Mouse (Mus musculus): ENCODE data around the gene Nyap2. TPM values are rescaled to one million over a fixed set of nuclear protein-coding genes. Genes with fewer than 3 reads are reported as not detected.
"Not testable (repeated sequence)": the region's sequence is repeated elsewhere in the genome, so short reads cannot be mapped to it uniquely, and the experiment has no call there.

The Nyap2 gene
- polyA plus RNA-seq, 1 experiment from 2014 or later: 45.7 TPM

DNA sequence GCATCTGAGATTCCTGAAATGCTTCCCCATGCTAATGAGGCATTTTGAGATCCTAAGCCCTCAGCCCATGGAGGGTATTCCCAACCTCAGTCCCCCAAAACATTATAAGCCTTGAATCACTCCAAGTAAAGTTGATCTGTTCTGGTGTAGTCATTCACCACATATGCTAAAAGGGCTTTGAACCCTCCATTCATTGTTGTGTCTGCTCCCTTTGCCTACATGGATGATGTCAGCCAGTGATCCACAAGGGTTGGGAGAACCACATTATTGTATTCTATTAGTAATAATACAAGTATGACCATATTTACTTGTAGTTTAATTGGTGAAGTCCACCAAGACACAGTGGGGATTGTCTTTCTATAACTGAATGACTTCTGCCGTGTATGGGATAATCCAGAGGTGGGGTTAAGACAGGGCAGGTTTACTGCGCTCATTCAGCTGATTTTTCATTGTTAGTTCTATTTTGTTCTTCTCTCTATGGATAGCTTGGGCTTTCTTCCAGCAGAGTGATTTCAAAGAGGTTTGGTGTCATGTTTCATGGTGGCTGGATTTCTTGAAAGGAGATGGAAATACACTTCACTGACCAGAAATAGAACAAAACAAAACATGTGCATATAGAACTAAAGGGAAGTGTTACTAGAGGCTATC lies 155.1 kb downstream of the Nyap2 start:
- no peak overlapping the region for H3K4me2 ChIP-seq (ENCODE audit: low read depth, low read length)
- no peak overlapping the region for H3K27ac ChIP-seq (ENCODE audit: low read depth, low read length)
- no peak for ATAC-seq (ENCODE audit: low read depth)
- no peak overlapping the region for H3K4me3 ChIP-seq (ENCODE audit: low read depth, low read length)
- H3K27me3 ChIP-seq (ENCODE audit: control insufficient read depth, insufficient read depth, low read length): no peaks in the 10 kb centered on the region
- no peaks in the 10 kb centered on the region for H3K4me1 ChIP-seq (ENCODE audit: control insufficient read depth, insufficient read depth, low read length)
- 19% methylated on average over 2 of the region's 2 CpGs for WGBS
- no peaks in the 10 kb centered on the region for H3K9me3 ChIP-seq (ENCODE audit: control insufficient read depth, low read length)
- H3K9ac ChIP-seq (replicated peaks; ENCODE audit: low read depth, low read length): no peak overlapping the region
- no peaks in the 10 kb centered on the region for H3K36me3 ChIP-seq (ENCODE audit: control insufficient read depth, insufficient read depth, low read length)

DNA sequence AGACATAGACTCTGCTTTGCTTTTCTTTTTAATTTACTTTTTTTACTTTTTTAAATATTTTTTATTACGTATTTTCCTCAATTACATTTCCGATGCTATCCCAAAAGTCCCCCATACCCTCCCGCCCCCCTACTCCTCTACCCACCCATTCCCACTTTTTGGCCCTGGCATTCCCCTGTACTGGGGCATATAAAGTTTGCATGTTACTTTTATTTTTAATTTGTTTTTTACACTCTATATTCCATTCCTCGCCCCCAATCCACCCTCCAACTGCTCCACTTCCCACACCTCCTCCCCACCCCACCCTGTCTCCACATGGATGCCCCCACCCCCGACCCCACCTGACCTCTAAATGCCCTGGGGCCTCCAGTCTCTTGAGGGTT lies 155.6 kb downstream of the Nyap2 start:
- ATAC-seq (ENCODE audit: low read depth); H3K36me3 ChIP-seq (ENCODE audit: control insufficient read depth, insufficient read depth, low read length): not testable (repeated sequence)
- 59% methylated on average over 5 of the region's 5 CpGs for WGBS

DNA sequence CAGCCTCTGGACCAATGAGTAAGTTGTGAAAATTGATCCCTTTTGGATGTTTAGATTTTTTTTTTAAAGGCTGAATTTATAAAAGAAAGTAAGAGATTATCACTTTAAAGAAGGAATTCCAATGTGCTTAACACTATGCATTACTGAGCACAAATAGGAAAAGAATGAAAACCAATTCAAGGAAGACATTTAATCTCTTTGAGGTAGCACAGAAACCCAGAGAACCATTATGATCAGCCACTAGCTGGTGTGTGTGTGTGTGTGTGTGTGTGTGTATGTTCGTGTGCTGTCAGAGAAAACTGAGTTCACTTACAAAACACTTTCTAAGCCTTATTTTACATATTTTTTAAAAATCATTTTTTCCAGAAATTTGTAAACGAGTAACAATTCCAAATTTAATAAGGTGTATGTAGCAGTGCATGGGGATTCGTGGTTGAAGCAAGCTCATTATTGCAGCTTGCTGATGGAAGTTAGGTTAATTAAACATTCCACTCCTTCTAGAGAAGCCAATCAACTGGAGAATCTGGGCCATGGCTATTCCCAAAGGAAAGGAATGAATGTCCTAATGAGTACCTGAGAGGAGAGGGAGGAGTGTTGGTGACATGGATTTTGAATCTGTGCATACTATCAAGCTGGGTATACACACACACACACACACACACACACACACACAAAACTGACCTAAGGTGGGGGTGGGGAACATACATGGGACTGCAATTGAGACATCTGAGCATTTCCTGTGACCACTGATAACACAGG lies 171.9 kb downstream of the Nyap2 start:
- ATAC-seq (ENCODE audit: low read depth): no peak
- H3K9ac ChIP-seq (replicated peaks; ENCODE audit: low read depth, low read length): no peak overlapping the region
- no peak overlapping the region for H3K27ac ChIP-seq (ENCODE audit: low read depth, low read length)
- no peaks in the 10 kb centered on the region for H3K4me1 ChIP-seq (ENCODE audit: control insufficient read depth, insufficient read depth, low read length)
- H3K4me2 ChIP-seq (ENCODE audit: low read depth, low read length): no peak overlapping the region
- WGBS: 64% methylated on average over 3 of the region's 3 CpGs
- no peak overlapping the region for H3K4me3 ChIP-seq (ENCODE audit: low read depth, low read length)
- H3K27me3 ChIP-seq (ENCODE audit: control insufficient read depth, insufficient read depth, low read length): no peaks in the 10 kb centered on the region
- no peaks in the 10 kb centered on the region for H3K36me3 ChIP-seq (ENCODE audit: control insufficient read depth, insufficient read depth, low read length)
- H3K9me3 ChIP-seq (ENCODE audit: control insufficient read depth, low read length): no peaks in the 10 kb centered on the region

More for the DNA sequence above, 155.6 kb downstream of the Nyap2 start:
- not testable (repeated sequence) for H3K4me2 ChIP-seq (ENCODE audit: low read depth, low read length); H3K9me3 ChIP-seq (ENCODE audit: control insufficient read depth, low read length); H3K4me3 ChIP-seq (ENCODE audit: low read depth, low read length); H3K27me3 ChIP-seq (ENCODE audit: control insufficient read depth, insufficient read depth, low read length); H3K27ac ChIP-seq (ENCODE audit: low read depth, low read length); H3K9ac ChIP-seq (replicated peaks; ENCODE audit: low read depth, low read length); H3K4me1 ChIP-seq (ENCODE audit: control insufficient read depth, insufficient read depth, low read length)

DNA sequence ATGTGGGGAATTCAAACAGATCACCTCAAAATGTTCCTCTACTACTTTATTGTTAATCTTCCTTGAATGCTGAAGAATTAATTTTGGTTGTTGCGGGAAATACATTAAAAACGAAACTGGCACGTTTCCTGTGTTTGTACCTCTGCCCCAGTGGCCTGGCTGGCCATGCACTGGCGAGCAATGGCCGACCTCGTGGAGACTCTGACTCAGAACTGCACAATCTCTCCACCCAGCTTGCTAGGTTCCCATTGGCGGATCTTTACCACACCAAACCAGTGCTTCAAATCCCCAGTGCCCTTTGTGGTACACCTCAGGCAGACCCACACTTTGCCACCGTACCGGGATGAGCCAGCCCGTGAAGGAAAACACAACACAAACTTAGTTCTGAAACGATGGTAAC lies 173.3 kb downstream of the Nyap2 start:
- Histone ChIP-seq H3K36me3 (ENCODE audit: control insufficient read depth, insufficient read depth, low read length) (no peaks in the 10 kb centered on the region), H3K9ac (replicated peaks; ENCODE audit: low read depth, low read length) (no peak overlapping the region), H3K4me2 (ENCODE audit: low read depth, low read length) (no peak overlapping the region), H3K9me3 (ENCODE audit: control insufficient read depth, low read length) (no peaks in the 10 kb centered on the region), H3K27me3 (ENCODE audit: control insufficient read depth, insufficient read depth, low read length) (no peaks in the 10 kb centered on the region), H3K4me3 (ENCODE audit: low read depth, low read length) (no peak overlapping the region), H3K4me1 (ENCODE audit: control insufficient read depth, insufficient read depth, low read length) (no peaks in the 10 kb centered on the region), H3K27ac (ENCODE audit: low read depth, low read length) (no peak overlapping the region)
- WGBS: 87% methylated on average over 11 of the region's 11 CpGs
- ATAC-seq (ENCODE audit: low read depth): no peak

- H3K27me3 ChIP-seq (ENCODE audit: control insufficient read depth, insufficient read depth, low read length): no peaks in the 10 kb centered on the region
- no peak overlapping the region for H3K27ac ChIP-seq (ENCODE audit: low read depth, low read length)
- H3K4me1 ChIP-seq (ENCODE audit: control insufficient read depth, insufficient read depth, low read length): 0 out of 2 replicates have a peak, but pooled peaks cover 2% of the 10 kb centered on the region
- H3K9ac ChIP-seq (replicated peaks; ENCODE audit: low read depth, low read length): no peak overlapping the region
- H3K9me3 ChIP-seq (ENCODE audit: control insufficient read depth, low read length): no peaks in the 10 kb centered on the region
- WGBS: 35% methylated on average over 3 of the region's 3 CpGs
- no peaks in the 10 kb centered on the region for H3K36me3 ChIP-seq (ENCODE audit: control insufficient read depth, insufficient read depth, low read length)
- H3K4me2 ChIP-seq (ENCODE audit: low read depth, low read length): no peak overlapping the region
- no peak for ATAC-seq (ENCODE audit: low read depth)
- H3K4me3 ChIP-seq (ENCODE audit: low read depth, low read length): no peak overlapping the region
Observed at GRCm38 (mm10) chr1:81266441-81266840, 189.7 kb downstream of the Nyap2 start.

DNA sequence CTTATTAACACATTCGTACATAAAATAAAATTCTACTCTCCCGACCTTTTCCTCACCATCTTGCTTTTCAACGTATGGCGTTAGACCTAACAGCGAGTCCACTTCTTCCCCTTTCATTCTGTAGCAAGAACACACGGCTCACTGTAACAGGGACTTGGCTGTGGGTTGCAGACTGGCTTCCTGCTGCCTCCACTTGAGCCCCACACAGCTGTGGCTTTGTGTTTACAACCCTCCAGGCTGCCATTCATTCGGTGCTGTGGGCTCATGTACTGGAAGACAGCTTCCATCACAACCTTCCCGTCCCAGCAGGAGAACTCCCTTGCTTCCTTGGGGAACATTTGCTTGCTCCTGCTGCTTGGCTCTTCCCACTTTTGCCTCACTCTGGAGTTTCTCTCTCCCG lies 204.2 kb downstream of the Nyap2 start:
- Histone ChIP-seq H3K27me3 (ENCODE audit: control insufficient read depth, insufficient read depth, low read length) (no peaks in the 10 kb centered on the region), H3K4me2 (ENCODE audit: low read depth, low read length) (no peak overlapping the region), H3K36me3 (ENCODE audit: control insufficient read depth, insufficient read depth, low read length) (no peaks in the 10 kb centered on the region), H3K4me3 (ENCODE audit: low read depth, low read length) (no peak overlapping the region), H3K9ac (replicated peaks; ENCODE audit: low read depth, low read length) (no peak overlapping the region), H3K27ac (ENCODE audit: low read depth, low read length) (no peak overlapping the region; the same call in 1 of the 2 replicates), H3K9me3 (ENCODE audit: control insufficient read depth, low read length) (no peaks in the 10 kb centered on the region; the same call in 1 of the 2 replicates), H3K4me1 (ENCODE audit: control insufficient read depth, insufficient read depth, low read length) (no peaks in the 10 kb centered on the region)
- WGBS: 46% methylated on average over 9 of the region's 9 CpGs
- peak; percentile 70; the same call in 1 of the 2 replicates for ATAC-seq (ENCODE audit: low read depth)

GRCm38 (mm10) chr1:81285633-81286032 lies 208.9 kb downstream of the Nyap2 start:
- WGBS: 45% methylated on average over 3 of the region's 3 CpGs
- H3K9ac ChIP-seq (replicated peaks; ENCODE audit: low read depth, low read length): no peak overlapping the region
- H3K27me3 ChIP-seq (ENCODE audit: control insufficient read depth, insufficient read depth, low read length): no peaks in the 10 kb centered on the region
- H3K36me3 ChIP-seq (ENCODE audit: control insufficient read depth, insufficient read depth, low read length): no peaks in the 10 kb centered on the region
- ATAC-seq (ENCODE audit: low read depth): no peak
- H3K27ac ChIP-seq (ENCODE audit: low read depth, low read length): no peak overlapping the region
- H3K4me1 ChIP-seq (ENCODE audit: control insufficient read depth, insufficient read depth, low read length): no peaks in the 10 kb centered on the region
- H3K9me3 ChIP-seq (ENCODE audit: control insufficient read depth, low read length): no peaks in the 10 kb centered on the region; the same call in 1 of the 2 replicates
- no peak overlapping the region for H3K4me2 ChIP-seq (ENCODE audit: low read depth, low read length)
- H3K4me3 ChIP-seq (ENCODE audit: low read depth, low read length): no peak overlapping the region

- no peak overlapping the region for H3K4me2 ChIP-seq (ENCODE audit: low read depth, low read length)
- H3K36me3 ChIP-seq (ENCODE audit: control insufficient read depth, insufficient read depth, low read length): no peaks in the 10 kb centered on the region
- H3K27ac ChIP-seq (ENCODE audit: low read depth, low read length): no peak overlapping the region
- H3K9me3 ChIP-seq (ENCODE audit: control insufficient read depth, low read length): no peaks in the 10 kb centered on the region; the same call in 1 of the 2 replicates
- H3K27me3 ChIP-seq (ENCODE audit: control insufficient read depth, insufficient read depth, low read length): no peaks in the 10 kb centered on the region
- no peaks in the 10 kb centered on the region for H3K4me1 ChIP-seq (ENCODE audit: control insufficient read depth, insufficient read depth, low read length)
- peak; percentile 92 for ATAC-seq (ENCODE audit: low read depth)
- no peak overlapping the region for H3K9ac ChIP-seq (replicated peaks; ENCODE audit: low read depth, low read length)
- no peak overlapping the region for H3K4me3 ChIP-seq (ENCODE audit: low read depth, low read length)
Observed at GRCm38 (mm10) chr1:81287088-81287487, 210.3 kb downstream of the Nyap2 start.

DNA sequence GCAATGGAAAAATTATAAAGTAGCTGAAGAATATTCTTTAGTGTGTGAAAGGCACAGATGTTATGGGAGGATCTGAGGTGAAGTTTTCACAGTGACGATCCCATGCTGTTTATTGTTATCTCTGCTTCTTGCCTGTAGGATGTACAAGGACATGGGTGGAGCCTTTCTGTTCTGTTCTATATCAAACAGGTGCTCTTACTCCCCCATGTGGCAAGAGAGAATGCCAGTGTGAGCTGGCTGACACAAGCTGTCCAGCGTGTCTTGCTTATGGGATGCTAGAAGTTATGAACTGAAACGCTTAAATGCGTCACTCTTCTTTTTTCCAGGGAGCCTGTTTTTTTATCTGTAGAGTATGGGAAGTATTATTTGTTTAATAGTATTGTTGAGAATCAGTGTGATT lies 224.0 kb downstream of the Nyap2 start:
- no peaks in the 10 kb centered on the region for H3K4me1 ChIP-seq (ENCODE audit: control insufficient read depth, insufficient read depth, low read length)
- no peaks in the 10 kb centered on the region for H3K9me3 ChIP-seq (ENCODE audit: control insufficient read depth, low read length)
- no peak overlapping the region for H3K9ac ChIP-seq (replicated peaks; ENCODE audit: low read depth, low read length)
- H3K27ac ChIP-seq (ENCODE audit: low read depth, low read length): no peak overlapping the region
- ATAC-seq (ENCODE audit: low read depth): peak; percentile 69; the same call in 1 of the 2 replicates
- 48% methylated on average over 4 of the region's 4 CpGs for WGBS
- H3K4me3 ChIP-seq (ENCODE audit: low read depth, low read length): no peak overlapping the region
- no peak overlapping the region for H3K4me2 ChIP-seq (ENCODE audit: low read depth, low read length)
- H3K27me3 ChIP-seq (ENCODE audit: control insufficient read depth, insufficient read depth, low read length): no peaks in the 10 kb centered on the region
- H3K36me3 ChIP-seq (ENCODE audit: control insufficient read depth, insufficient read depth, low read length): no peaks in the 10 kb centered on the region
